Mouse (Mus musculus): Measurements from ENCODE around the gene Slc20a1.

Slc20a1 gene

DNA sequence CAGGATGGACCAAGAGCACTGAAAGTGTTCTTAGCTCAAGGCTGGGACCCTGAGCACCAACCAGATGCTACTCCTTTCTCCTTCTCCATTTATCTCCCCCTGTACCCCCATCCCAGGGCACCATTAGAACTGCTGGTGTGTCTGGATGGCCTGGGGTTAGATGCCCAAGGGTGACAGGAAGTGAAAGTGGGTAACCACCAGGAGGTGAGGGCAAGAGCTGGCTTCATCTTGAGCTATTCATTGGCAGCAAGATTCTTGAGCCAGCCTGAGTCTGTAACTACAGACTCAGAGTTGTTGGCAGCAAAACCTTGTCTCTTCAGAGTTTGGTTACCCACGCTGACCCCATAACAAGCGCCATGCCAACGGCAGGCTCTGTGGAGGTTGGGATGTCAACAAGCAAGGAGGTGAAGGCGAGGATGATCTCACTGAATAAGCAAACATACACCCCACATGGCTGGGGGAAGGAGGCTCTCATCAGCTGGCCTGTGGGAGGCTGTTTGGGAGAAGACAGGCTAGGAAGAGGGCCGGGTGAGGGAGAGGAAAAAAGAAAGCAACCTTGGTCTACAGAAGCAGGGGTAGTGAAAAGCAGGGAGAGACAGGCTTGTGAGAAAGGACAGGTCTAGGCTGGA lies 12.2 kb upstream of the Slc20a1 start:
- no peak for DNase-seq (ENCODE audit: low spot score)

DNA sequence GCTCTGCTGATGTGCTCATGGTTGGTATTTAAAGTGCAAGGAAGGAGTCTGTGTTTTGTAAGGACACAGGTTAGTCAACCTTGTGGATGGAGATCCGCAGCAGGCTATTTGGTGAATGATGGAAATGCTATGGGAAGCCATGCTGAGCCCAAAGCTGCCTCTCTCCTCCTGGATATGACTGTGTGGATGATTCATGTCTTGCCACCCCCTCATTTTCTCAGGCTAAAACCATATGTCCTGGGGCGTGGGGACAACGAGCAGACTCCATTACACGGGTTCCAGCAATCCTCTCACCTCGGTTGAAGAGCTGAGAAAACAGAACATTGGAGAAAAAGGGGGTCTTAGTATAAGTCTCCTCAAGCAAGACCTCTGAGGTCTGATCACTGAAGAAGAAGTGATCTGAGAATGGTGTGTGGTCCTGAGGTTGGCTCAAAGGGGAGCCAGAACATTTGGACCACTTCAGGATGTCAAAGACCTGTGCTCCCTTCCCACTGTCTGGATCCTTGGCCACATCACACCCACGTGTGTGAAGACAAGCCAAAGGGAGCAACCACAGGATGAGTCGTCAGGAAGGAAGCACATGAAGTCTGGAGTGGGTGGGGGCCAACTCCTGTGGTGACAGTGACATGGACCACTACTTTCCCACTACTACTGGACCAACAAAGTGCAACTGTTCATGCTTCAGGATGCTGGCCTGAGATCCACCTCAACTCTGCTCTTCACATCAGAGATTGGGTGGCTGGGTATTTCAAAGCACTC lies 6.0 kb upstream of the Slc20a1 start:
- no peak for DNase-seq (ENCODE audit: low spot score)

DNA sequence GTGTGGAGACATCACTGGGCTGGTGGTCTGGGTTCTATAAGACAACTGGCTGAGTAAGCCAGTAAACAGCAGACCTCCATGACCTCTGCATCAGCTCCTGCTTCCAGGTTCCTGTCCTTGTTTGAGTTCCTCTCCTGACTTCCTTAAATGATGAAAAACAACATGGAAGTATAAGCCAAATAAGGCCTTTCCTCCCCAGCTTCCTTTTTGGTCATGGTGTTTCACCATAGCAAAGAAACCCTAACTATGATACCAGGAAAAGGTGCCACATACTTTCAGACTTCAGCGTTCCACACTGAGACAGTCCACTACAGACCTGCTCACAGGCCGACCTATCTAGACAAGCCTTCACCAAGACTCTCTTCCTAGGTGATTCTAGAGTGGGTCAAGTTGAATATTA lies 2.2 kb upstream of the Slc20a1 start:
- DNase-seq (ENCODE audit: low spot score) = no peak

GRCm38 (mm10) chr2:129197197-129197596 lies 1.4 kb upstream of the Slc20a1 start:
- no peak for DNase-seq (ENCODE audit: low spot score)

DNA sequence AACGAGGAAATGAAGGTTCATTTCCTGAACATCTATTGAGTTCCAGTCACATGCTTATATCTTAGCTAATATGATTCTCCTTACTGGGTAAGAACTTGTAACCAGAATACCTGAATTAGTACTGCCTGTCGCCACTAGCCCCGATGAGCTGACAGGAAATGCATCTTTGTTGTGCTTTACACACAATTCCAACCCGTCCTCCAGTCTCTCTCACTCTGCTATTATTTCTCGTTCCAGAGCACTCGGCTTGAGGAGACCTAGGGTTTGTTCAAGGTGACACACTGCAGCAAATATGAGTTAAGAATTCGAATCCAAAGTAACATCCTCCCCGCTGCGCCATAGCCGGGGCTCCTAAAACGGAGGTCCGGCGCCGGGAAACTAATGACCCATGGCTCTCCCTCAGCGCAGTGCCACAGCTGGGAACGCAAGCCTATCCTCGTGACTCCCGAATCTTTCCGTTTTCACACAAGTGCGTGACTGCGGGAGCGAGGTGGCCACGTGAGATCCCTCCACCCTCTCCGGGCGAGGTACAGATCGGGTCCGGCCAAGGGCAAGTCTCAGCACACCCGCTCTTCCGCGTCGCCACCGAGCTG lies 625 bp upstream of the Slc20a1 start:
- no peak for DNase-seq (ENCODE audit: low spot score)

- no peak for DNase-seq (ENCODE audit: low spot score)
These were observed 943 bp downstream of the Slc20a1 start for GRCm38 (mm10) chr2:129199328-129200085.

GRCm38 (mm10) chr2:129205000-129205399 lies 6.4 kb downstream of the Slc20a1 start:
- no peak for DNase-seq (ENCODE audit: low spot score)

GRCm38 (mm10) chr2:129206824-129207223 lies 8.3 kb downstream of the Slc20a1 start:
- DNase-seq (ENCODE audit: low spot score) = peak; percentile 16

DNA sequence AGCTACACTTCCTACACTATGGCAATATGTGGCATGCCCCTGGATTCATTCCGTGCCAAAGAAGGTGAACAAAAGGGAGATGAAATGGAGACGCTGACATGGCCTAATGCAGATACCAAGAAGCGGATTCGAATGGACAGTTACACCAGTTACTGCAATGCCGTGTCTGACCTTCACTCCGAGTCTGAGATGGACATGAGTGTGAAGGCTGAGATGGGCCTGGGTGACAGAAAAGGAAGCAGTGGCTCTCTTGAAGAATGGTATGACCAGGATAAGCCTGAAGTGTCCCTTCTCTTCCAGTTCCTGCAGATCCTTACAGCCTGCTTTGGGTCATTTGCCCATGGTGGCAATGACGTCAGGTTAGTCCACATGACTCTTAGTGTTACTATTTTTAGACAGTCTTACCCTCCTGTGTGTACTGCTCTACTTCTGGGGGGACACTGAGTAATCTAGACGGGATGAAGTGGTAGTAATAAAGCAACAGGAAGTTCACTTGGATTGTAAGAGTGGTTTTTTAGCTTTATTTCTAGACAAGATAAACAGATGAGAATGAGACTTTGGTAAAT lies 9.7 kb downstream of the Slc20a1 start:
- DNase-seq (ENCODE audit: low spot score) = no peak

DNA sequence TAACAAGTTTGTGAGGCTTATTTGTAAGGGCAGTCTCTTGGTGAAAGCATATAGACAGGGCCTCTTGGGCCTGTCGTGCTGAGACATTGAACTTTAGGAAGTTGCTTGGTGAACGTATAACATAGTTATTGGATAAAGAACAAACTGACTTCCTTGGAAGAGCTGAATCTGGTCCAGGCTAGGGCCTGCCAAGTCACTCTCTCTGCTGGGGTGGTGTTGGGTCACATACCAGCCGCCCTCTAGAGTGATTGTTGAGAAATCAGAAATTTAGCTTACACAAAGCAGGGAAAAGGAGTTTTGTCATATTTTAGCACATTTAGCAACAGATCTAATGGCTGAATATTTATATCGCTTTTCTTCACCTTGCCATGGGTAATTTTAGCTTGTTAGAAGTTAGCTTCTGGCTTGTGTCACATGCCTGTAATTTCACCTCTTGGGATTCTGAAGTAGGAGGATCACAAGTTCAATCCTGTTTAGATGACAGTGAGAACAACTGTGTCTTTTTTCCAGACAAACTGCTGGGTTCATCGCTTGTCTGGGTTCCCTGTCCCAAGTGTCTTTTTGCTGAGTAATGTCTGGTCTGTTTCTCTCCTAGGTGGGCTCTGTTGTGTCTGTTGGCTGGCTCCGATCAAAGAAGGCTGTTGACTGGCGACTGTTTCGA lies 11.7 kb downstream of the Slc20a1 start:
- peak; percentile 12 for DNase-seq (ENCODE audit: low spot score)

GRCm38 (mm10) chr2:129211255-129211654 lies 12.7 kb downstream of the Slc20a1 start:
- no peak for DNase-seq (ENCODE audit: low spot score)

DNA sequence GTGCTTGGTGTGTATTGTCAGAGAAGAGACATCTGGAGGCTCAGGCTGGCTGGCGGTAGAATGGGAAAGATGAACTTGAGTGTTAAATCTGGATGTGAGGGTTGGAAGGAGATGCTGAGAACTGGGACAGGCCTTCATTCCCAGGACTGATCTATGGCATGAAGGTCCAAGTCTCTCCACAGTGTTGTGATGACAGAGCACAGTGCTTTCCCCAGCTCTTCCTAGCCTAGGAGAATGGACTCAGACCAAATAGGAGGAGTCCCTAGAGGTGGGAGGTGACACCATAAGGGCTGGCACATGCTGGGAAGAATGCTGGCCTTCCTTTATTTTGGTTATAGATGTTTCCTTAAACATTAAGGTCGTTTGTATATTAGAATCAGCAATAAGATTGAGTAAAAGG lies 13.4 kb downstream of the Slc20a1 start:
- no peak for DNase-seq (ENCODE audit: low spot score)

GRCm38 (mm10) chr2:129212566-129212965 lies 14.0 kb downstream of the Slc20a1 start:
- no peak for DNase-seq (ENCODE audit: low spot score)

DNA sequence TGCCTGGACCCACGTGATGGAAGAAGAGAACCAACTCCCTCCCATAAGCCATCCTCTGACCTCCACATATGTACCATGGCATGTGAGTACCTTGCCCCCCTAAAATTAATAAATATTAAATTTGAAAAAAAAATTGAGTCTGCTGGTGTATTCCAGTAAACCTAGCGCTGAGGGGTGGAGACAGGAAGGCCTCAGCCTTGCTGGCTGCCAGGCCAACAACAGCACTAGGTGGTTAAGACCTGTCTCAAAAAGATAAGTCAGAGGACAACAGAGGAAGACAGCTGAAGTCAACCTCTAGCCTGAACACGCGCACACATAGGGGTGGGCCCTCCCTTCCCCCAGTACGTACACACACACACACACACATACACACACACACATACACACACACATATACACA lies 16.2 kb downstream of the Slc20a1 start:
- DNase-seq (ENCODE audit: low spot score) = no peak

DNA sequence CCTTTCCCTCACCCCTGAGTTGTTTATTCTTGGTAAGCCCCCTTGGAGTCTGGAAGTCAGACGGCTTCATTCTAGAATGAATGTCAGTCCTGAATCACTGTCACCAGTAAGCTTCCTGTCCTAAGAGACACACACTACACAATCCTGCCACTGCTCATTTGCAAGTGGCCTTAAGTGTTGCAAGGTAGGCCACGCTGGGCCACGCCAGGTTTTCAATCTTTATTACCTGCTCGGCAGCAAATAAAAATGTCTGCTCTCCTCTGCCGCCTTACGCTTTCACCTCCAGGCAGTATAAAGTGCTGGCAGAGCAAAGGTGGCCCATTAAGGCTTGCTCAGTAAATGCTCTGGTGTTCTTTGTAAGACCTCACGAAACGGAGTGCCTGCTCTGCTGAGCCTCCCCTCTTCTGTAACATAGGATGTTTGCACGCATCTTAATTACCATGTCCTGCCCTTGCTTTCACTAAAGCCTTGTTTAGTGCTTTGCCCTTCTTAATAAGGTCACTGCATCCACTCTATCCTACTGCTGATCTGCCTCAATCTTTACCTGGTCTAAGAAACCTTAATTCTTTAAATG lies 19.1 kb downstream of the Slc20a1 start:
- DNase-seq (ENCODE audit: low spot score) = no peak

DNA sequence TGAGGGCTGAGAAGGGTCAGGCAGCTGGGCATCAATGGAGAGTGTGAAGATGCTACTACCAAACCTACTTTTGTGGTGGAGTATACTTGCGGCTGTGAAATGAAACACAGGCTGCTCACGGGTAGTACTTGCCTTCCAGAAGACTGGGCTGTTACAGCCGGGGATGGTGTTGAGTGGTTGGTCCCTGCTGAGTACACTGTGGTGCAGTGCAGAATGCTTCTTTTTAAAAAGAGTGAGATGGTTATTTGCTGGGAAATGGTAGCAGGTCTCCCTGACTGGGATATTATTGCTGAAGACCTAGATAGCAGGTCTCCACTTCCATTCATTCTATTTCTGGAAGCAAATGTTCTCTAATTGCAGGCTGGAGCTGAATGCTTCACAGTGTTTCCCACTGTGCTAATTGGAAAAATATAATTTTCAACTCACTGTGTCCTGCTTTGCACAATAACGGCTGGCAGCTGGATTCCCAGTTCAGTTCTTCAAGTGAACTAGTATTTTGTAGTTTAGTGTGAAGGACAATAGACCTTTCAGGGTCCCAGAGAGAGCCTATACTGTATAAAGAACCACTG lies 20.1 kb downstream of the Slc20a1 start:
- no peak for DNase-seq (ENCODE audit: low spot score)

- no peak for DNase-seq (ENCODE audit: low spot score)
These were observed 22.6 kb downstream of the Slc20a1 start for GRCm38 (mm10) chr2:129221097-129221632.

DNA sequence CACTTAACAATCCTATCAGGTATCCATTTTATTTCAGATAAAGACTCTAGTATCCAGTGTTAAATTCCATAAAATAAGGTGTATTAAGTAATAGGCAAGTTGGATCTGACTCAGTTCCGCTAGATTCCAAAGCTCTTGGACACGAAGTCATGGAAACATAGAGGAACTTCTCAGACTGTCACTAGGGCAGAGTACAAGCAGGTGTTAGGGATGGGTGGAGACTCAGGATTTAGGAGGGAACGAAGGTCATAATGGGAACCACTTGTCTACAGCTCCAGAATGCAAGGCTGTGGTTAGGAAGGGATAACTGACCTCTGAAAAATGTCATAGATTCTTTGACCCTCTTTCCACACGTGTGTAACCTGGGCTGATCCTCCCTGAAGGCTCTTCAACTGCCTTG lies 25.6 kb downstream of the Slc20a1 start:
- no peak for DNase-seq (ENCODE audit: low spot score)

GRCm38 (mm10) chr2:129225251-129225819 lies 26.8 kb downstream of the Slc20a1 start:
- DNase-seq (ENCODE audit: low spot score) = no peak

DNA sequence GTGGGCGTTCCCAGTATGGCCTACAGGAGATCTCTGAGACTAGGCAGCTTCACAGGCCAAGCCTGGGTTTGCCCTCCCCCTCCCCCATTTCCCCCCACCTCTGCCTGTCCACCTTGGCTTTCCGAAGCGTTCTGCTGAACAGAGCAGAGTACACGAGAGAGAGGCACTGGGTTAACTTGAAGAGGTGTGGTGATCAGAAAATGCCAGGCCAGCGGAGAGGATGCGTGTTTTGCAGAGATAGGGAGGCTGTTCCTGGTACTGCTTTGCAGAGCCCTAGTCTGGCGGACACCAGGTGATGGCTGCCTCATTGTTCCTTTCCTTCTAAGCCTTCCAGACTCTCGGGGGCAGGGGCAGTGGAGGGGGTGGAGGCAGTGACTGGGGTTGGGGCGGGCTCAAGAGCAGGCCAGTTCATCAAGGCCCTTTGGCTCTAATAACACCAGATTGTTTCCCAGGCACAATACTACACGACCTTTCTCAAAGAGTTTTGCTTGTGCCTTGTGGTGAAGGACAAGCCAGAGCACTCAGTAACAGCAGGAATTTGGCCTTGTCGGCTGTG lies 27.8 kb downstream of the Slc20a1 start:
- no peak for DNase-seq (ENCODE audit: low spot score)
